Mouse (Mus musculus): ENCODE data around the gene Psmc1. TPM values are rescaled to one million over a fixed set of nuclear protein-coding genes. Genes with fewer than 3 reads are reported as not detected.
A peak's percentile ranks its signal among the peaks of the same experiment; 100 is the strongest.

Gene Psmc1
- polyA plus RNA-seq, 1 experiment from 2014 or later = 160 TPM

DNA sequence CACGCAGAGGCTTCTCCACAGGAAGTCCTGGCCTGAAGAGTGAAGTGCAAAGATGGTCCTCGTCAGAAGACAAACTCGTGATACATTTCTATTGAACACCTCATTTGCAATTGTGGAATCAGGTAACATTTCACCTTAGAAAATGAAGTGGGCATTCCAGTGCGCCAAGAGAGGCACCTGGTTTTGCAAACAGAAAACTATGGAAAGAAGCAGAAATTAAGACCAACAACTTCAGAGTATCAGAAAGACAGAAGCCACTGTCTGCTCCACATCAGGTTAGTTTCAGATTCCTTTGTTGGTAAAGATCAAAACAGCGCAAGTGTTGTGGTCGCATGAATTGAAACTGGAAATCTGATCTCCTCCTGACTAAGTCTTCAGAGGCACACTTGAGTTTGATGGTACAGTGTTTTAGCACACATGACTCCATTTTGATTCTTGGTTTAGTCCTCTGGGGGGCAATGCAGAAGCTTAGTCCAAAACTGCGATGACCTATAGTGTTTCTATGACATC, 55.1 kb downstream of the Psmc1 start:
- H3K4me1 ChIP-seq (ENCODE audit: insufficient read depth, low read depth, low read length) = peaks cover 3% of the 10 kb centered on the region; the same call in 1 of the 2 replicates
- no peak overlapping the region for H3K9ac ChIP-seq (replicated peaks; ENCODE audit: low read depth)
- no peak overlapping the region for H3K4me3 ChIP-seq (ENCODE audit: low read depth, low read length)
- no peaks in the 10 kb centered on the region for H3K9me3 ChIP-seq (ENCODE audit: low read length)
- no peaks in the 10 kb centered on the region for H3K27me3 ChIP-seq (replicated peaks; ENCODE audit: insufficient read depth, low read length)
- TF ChIP-seq CTCF (IDR thresholded peaks at IDR 0.05) = no peak
- no peak for TF ChIP-seq EP300 (IDR thresholded peaks at IDR 0.05)
- ATAC-seq = no peak
- H3K36me3 ChIP-seq (ENCODE audit: insufficient read depth, low read length) = no peaks in the 10 kb centered on the region
- H3K4me2 ChIP-seq (replicated peaks; ENCODE audit: low read depth, low read length) = no peak overlapping the region
- 64% methylated on average over 7 of the region's 7 CpGs for WGBS
- DNase-seq (ENCODE audit: low spot score) = no peak
- H3K27ac ChIP-seq (ENCODE audit: low read length) = no peak overlapping the region

DNA sequence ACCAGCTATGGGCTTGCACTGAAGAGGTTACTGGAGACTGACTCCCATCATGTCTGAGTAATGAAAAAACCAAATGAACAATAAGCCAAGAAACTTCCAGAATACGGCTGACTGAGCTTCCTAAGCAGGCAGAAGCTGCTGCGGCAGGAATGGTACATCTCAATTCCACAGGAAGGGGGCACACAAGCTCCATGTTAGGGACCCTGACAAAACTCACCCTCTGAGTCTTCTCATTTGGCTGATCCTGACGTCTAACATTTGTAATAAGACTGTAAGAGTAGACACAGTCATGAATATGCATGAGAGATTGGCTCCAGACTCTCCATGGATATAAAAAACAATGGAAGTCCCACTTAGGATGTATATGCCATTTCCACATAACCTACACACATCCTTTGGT, 56.2 kb downstream of the Psmc1 start:
- peak; percentile 75 for DNase-seq (ENCODE audit: low spot score)
- TF ChIP-seq EP300 (IDR thresholded peaks at IDR 0.05) (no peak), CTCF (IDR thresholded peaks at IDR 0.05) (peak; percentile 76)
- H3K9me3 ChIP-seq (ENCODE audit: low read length) = no peaks in the 10 kb centered on the region
- ATAC-seq = peak; percentile 43
- H3K4me2 ChIP-seq (replicated peaks; ENCODE audit: low read depth, low read length) = no peak overlapping the region
- 14% methylated on average over 3 of the region's 3 CpGs for WGBS
- no peak overlapping the region for H3K27ac ChIP-seq (ENCODE audit: low read length)
- no peaks in the 10 kb centered on the region for H3K27me3 ChIP-seq (replicated peaks; ENCODE audit: insufficient read depth, low read length)
- no peak overlapping the region for H3K4me3 ChIP-seq (ENCODE audit: low read depth, low read length)
- H3K4me1 ChIP-seq (ENCODE audit: insufficient read depth, low read depth, low read length) = peaks cover 3% of the 10 kb centered on the region; the same call in 1 of the 2 replicates
- H3K36me3 ChIP-seq (ENCODE audit: insufficient read depth, low read length) = no peaks in the 10 kb centered on the region
- no peak overlapping the region for H3K9ac ChIP-seq (replicated peaks; ENCODE audit: low read depth)

DNA sequence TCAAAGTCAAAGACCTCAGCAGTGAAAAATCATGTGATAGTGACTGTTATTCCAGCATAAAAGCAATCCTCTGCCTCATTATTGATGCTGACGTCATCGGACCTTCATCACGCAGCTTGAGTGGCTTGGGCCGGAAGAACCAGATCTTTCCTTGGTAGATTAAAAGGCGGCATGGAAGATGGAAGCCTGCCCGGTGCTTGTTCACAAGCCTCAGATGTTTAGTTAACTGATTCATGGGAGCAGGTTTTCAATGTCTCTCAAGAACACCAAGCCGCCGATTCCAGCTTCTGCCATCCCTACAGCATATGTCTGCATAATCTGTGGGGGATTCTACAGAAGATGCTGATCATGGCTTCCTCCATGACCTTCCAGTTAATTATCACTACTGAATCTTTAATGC, 57.0 kb downstream of the Psmc1 start:
- Histone ChIP-seq H3K27ac (ENCODE audit: low read length) (no peak overlapping the region), H3K27me3 (replicated peaks; ENCODE audit: insufficient read depth, low read length) (no peaks in the 10 kb centered on the region), H3K9ac (replicated peaks; ENCODE audit: low read depth) (no peak overlapping the region), H3K36me3 (ENCODE audit: insufficient read depth, low read length) (no peaks in the 10 kb centered on the region), H3K9me3 (ENCODE audit: low read length) (no peaks in the 10 kb centered on the region), H3K4me3 (ENCODE audit: low read depth, low read length) (no peak overlapping the region), H3K4me2 (replicated peaks; ENCODE audit: low read depth, low read length) (no peak overlapping the region), H3K4me1 (ENCODE audit: insufficient read depth, low read depth, low read length) (peaks cover 3% of the 10 kb centered on the region; the same call in 1 of the 2 replicates)
- no peak for ATAC-seq
- 71% methylated on average over 8 of the region's 8 CpGs for WGBS
- no peak for DNase-seq (ENCODE audit: low spot score)
- TF ChIP-seq CTCF (IDR thresholded peaks at IDR 0.05) (no peak), EP300 (IDR thresholded peaks at IDR 0.05) (no peak)

GRCm38 (mm10) chr12:100167502-100167901, 57.5 kb downstream of the Psmc1 start:
- Histone ChIP-seq H3K36me3 (ENCODE audit: insufficient read depth, low read length) (no peaks in the 10 kb centered on the region), H3K9me3 (ENCODE audit: low read length) (no peaks in the 10 kb centered on the region), H3K9ac (replicated peaks; ENCODE audit: low read depth) (no peak overlapping the region), H3K4me1 (ENCODE audit: insufficient read depth, low read depth, low read length) (peaks cover 3% of the 10 kb centered on the region; the same call in 1 of the 2 replicates), H3K27me3 (replicated peaks; ENCODE audit: insufficient read depth, low read length) (no peaks in the 10 kb centered on the region), H3K27ac (ENCODE audit: low read length) (no peak overlapping the region), H3K4me3 (ENCODE audit: low read depth, low read length) (no peak overlapping the region), H3K4me2 (replicated peaks; ENCODE audit: low read depth, low read length) (no peak overlapping the region)
- no peak for ATAC-seq
- TF ChIP-seq EP300 (IDR thresholded peaks at IDR 0.05) (no peak), CTCF (IDR thresholded peaks at IDR 0.05) (no peak)
- 78% methylated on average over 1 of the region's 1 CpGs for WGBS
- DNase-seq (ENCODE audit: low spot score) = no peak

GRCm38 (mm10) chr12:100167931-100168871, 58.2 kb downstream of the Psmc1 start:
- TF ChIP-seq CTCF (IDR thresholded peaks at IDR 0.05) (no peak), EP300 (IDR thresholded peaks at IDR 0.05) (no peak)
- peaks cover 3% of the 10 kb centered on the region; the same call in 1 of the 2 replicates for H3K4me1 ChIP-seq (ENCODE audit: insufficient read depth, low read depth, low read length)
- peak overlapping the region; percentile 38; the same call in 1 of the 2 replicates for H3K27ac ChIP-seq (ENCODE audit: low read length)
- peak overlapping the region; percentile 54 for H3K4me2 ChIP-seq (replicated peaks; ENCODE audit: low read depth, low read length)
- H3K27me3 ChIP-seq (replicated peaks; ENCODE audit: insufficient read depth, low read length) = no peaks in the 10 kb centered on the region
- H3K4me3 ChIP-seq (ENCODE audit: low read depth, low read length) = 0 out of 2 replicates have a peak overlapping the region, but pooled peaks have one; percentile 5
- 10% methylated on average over 28 of the region's 28 CpGs for WGBS
- H3K9ac ChIP-seq (replicated peaks; ENCODE audit: low read depth) = no peak overlapping the region
- peak; percentile 79 for ATAC-seq
- DNase-seq (ENCODE audit: low spot score) = peak; percentile 71
- no peaks in the 10 kb centered on the region for H3K9me3 ChIP-seq (ENCODE audit: low read length)
- no peaks in the 10 kb centered on the region for H3K36me3 ChIP-seq (ENCODE audit: insufficient read depth, low read length)

GRCm38 (mm10) chr12:100172481-100172880, 62.5 kb downstream of the Psmc1 start:
- WGBS = 37% methylated on average over 7 of the region's 7 CpGs
- DNase-seq (ENCODE audit: low spot score) (no peak), ATAC-seq (no peak)
- no peak overlapping the region for H3K4me2 ChIP-seq (replicated peaks; ENCODE audit: low read depth, low read length)
- peaks cover 3% of the 10 kb centered on the region; the same call in 1 of the 2 replicates for H3K4me1 ChIP-seq (ENCODE audit: insufficient read depth, low read depth, low read length)
- TF ChIP-seq EP300 (IDR thresholded peaks at IDR 0.05) (no peak), CTCF (IDR thresholded peaks at IDR 0.05) (no peak)
- H3K27me3 ChIP-seq (replicated peaks; ENCODE audit: insufficient read depth, low read length) = no peaks in the 10 kb centered on the region
- no peaks in the 10 kb centered on the region for H3K36me3 ChIP-seq (ENCODE audit: insufficient read depth, low read length)
- no peak overlapping the region for H3K4me3 ChIP-seq (ENCODE audit: low read depth, low read length)
- no peak overlapping the region for H3K9ac ChIP-seq (replicated peaks; ENCODE audit: low read depth)
- H3K9me3 ChIP-seq (ENCODE audit: low read length) = no peaks in the 10 kb centered on the region
- no peak overlapping the region for H3K27ac ChIP-seq (ENCODE audit: low read length)

Other genes with a start within 250 kb of the Psmc1 start
- 2.2 and 2.7 TPM in 2 replicates for gene Efcab11, start 225.7 kb upstream of the Psmc1 start, polyA plus RNA-seq (2015; fragmentation: Nextera tagmentation; extraction: Ambion mirVana)
- gene Tdp1, start 225.6 kb upstream of the Psmc1 start, polyA plus RNA-seq (2015; fragmentation: Nextera tagmentation; extraction: Ambion mirVana) = 14.2 and 17.2 TPM in 2 replicates
- gene Kcnk13, start 145.7 kb upstream of the Psmc1 start, polyA plus RNA-seq (2015; fragmentation: Nextera tagmentation; extraction: Ambion mirVana) = 7.8 and 8.3 TPM in 2 replicates
- gene Nrde2, start 49.5 kb downstream of the Psmc1 start, polyA plus RNA-seq (2015; fragmentation: Nextera tagmentation; extraction: Ambion mirVana) = 10.8 and 11.1 TPM in 2 replicates
- 2,106 and 2,119 TPM in 2 replicates for gene Calm1, start 89.3 kb downstream of the Psmc1 start, polyA plus RNA-seq (2015; fragmentation: Nextera tagmentation; extraction: Ambion mirVana)